Mouse (Mus musculus) heart, embryonic 15.5 days (tissue): ENCODE results near the gene Adck1. TPM values are rescaled to one million over a fixed set of nuclear protein-coding genes. Genes with fewer than 3 reads are reported as not detected.

Experiments
- ATAC-seq: fragments of 200-750 bp; cut with Nextera tagmentation; replicated peaks from 2 replicates; pipeline ENCODE4 v1.8.0; 2017; ENCODE audit warnings: low read depth, moderate TSS enrichment; ENCODE audit not compliant: insufficient number of reproducible peaks, insufficient read depth, low FRiP score
- H3K27ac ChIP-seq: fragments of 300-500 bp; sonication (generic); 2 replicates; pipeline ENCODE4 v1.5.1; 2015; ENCODE audit warnings: mild to moderate bottlenecking, inconsistent platforms
- H3K27me3 ChIP-seq: fragments of 300-500 bp; sonication (generic); 2 replicates; pipeline ENCODE4 v1.6.1; 2015; ENCODE audit warnings: inconsistent platforms
- H3K36me3 ChIP-seq: fragments of 300-500 bp; sonication (generic); 2 replicates; pipeline ENCODE4 v1.6.1; 2015; ENCODE audit warnings: mild to moderate bottlenecking, inconsistent platforms
- H3K4me1 ChIP-seq: fragments of 300-500 bp; sonication (generic); replicated peaks from 2 replicates; pipeline ENCODE4 v1.6.1; 2015; ENCODE audit warnings: inconsistent platforms
- H3K4me2 ChIP-seq: fragments of 300-500 bp; sonication (generic); 2 replicates; pipeline ENCODE4 v1.6.1; 2015; ENCODE audit warnings: inconsistent platforms, mild to moderate bottlenecking, moderate library complexity
- H3K4me3 ChIP-seq: fragments of 300-500 bp; sonication (generic); 2 replicates; pipeline ENCODE4 v1.5.1; 2015; ENCODE audit warnings: mild to moderate bottlenecking, inconsistent platforms
- H3K9ac ChIP-seq: fragments of 300-500 bp; sonication (generic); 2 replicates; pipeline ENCODE4 v1.6.1; 2015; ENCODE audit warnings: mild to moderate bottlenecking, inconsistent platforms
- H3K9me3 ChIP-seq: fragments of 300-500 bp; sonication (generic); replicated peaks from 2 replicates; pipeline ENCODE4 v1.6.1; 2016; ENCODE audit warnings: inconsistent platforms
- WGBS: fragments of 180-500 bp; shearing (Covaris S2); methylation state at CpG from one replicate; pipeline ENCODE4 v1.1.7; 2015; ENCODE audit warnings: mixed read lengths; 5-methylcytosine and 5-hydroxymethylcytosine counted together
- polyA plus RNA-seq: library from polyadenylated mRNA; unstranded; fragments of >200 nt; fragmentation: Nextera tagmentation; extraction: Ambion mirVana; gene quantifications from 2 replicates; pipeline ENCODE4 v1.2.1, GENCODE M21; 2015

The Adck1 gene
- polyA plus RNA-seq, 1 experiment from 2014 or later = 18.4 TPM

DNA sequence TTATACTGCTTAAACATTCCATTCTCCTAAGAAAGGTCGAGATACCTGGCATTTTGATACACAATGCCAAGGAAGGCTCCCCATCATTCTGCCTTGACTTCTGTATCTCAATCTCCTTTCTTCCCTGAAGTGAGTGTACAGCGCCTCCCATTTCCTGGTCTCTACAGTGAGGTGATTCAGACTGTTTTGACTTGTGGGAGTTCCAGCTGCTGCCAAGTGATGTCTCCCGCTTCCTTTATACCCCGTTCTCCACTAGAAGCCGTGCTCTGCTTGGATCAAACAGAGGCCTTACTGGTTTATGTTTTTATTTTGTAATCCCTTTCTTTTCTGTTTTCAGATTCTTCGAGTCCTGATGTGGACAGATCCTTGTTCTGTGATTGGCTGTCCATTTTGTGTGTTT, 116.3 kb downstream of the Adck1 start:
- ATAC-seq = no peak
- Histone ChIP-seq H3K9me3 (no peaks in the 10 kb centered on the region), H3K4me3 (no peak overlapping the region), H3K27ac (no peak overlapping the region), H3K36me3 (no peaks in the 10 kb centered on the region), H3K27me3 (no peaks in the 10 kb centered on the region), H3K4me2 (no peak overlapping the region), H3K9ac (no peak overlapping the region), H3K4me1 (no peaks in the 10 kb centered on the region)
- 67% methylated on average over 6 of the region's 6 CpGs for WGBS

DNA sequence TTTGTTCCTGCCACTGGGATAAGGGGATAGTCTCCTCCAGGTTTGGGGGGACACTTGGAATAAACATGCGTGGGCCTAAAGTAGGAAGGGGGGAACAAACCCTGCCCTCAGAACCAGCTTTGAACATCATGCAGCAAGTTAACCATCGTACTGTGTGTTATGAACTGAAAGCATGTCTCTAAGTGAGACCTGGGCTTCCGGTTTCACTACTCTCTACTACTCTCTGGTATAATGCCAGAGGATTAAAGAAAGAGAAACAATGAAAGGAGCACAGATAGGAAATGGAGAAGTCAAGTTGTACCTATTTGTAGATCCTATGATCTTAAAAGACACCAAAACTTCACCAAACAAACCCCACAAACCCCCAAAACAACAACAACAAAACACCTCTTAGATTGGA, 121.3 kb downstream of the Adck1 start:
- no peak overlapping the region for H3K4me3 ChIP-seq
- no peak overlapping the region for H3K4me2 ChIP-seq
- H3K9ac ChIP-seq = no peak overlapping the region
- H3K27me3 ChIP-seq = no peaks in the 10 kb centered on the region
- no peak for ATAC-seq
- H3K9me3 ChIP-seq = no peaks in the 10 kb centered on the region
- H3K27ac ChIP-seq = no peak overlapping the region
- no peaks in the 10 kb centered on the region for H3K36me3 ChIP-seq
- WGBS = 73% methylated on average over 3 of the region's 3 CpGs
- no peaks in the 10 kb centered on the region for H3K4me1 ChIP-seq

DNA sequence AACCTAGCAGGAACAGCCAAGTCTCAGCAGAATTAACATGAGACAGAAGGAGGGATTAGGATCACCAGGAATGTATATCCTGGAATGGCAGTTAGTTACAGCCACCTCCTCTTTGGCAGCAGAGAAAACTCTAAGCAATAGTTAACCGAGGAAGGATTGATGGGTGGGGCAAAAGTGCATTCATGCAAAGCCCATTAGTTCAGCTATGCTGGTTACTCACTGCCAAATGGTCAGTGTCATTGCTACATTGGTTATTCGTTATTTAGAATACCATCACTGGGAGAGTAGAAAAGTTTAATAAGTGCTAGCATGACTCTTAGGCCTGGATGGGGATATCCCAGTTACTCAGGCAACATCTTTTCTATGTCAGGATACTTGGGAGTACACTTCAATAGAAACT, 130.5 kb downstream of the Adck1 start:
- Histone ChIP-seq H3K27me3 (no peaks in the 10 kb centered on the region), H3K9ac (no peak overlapping the region), H3K27ac (no peak overlapping the region), H3K36me3 (no peaks in the 10 kb centered on the region), H3K9me3 (no peaks in the 10 kb centered on the region), H3K4me3 (no peak overlapping the region), H3K4me1 (no peaks in the 10 kb centered on the region), H3K4me2 (no peak overlapping the region)
- WGBS = 55% methylated on average over 2 of the region's 2 CpGs
- no peak for ATAC-seq

Other genes with a start within 250 kb of the Adck1 start
- not detected in 2 replicates for gene Gm10436, start 178.4 kb upstream of the Adck1 start, polyA plus RNA-seq
- gene Gm8332, start 110.5 kb upstream of the Adck1 start, polyA plus RNA-seq = not detected in 2 replicates
- not detected in 2 replicates for gene Gm5662, start 86.1 kb upstream of the Adck1 start, polyA plus RNA-seq
- gene Gm5039, start 36.5 kb upstream of the Adck1 start, polyA plus RNA-seq = not detected in 2 replicates